14 mouse cellular contexts compared by ENCODE assay signal in genomic region chr19:27317337-27317736, GRCm38 (mm10). TPM values are rescaled to one million over a fixed set of nuclear protein-coding genes. Genes with fewer than 3 reads are reported as not detected.
DNase-seq lines count a peak whose midpoint lies in the region; ATAC-seq lines count a peak whose summit lies in the region.
"Had no signal": no experiment of that assay in that cellular context is flagged by ENCODE, and none has a peak within 500 bp of the region (broad histone marks: within the 10 kb centered on the region; RNA-seq: fewer than 3 reads in every experiment).

No protein-coding gene starts in this region.

- H3K27ac ChIP-seq in forebrain, embryonic 14.5 days (ENCODE audit: low read depth, low read length), result no peak overlapping the region
- H3K27ac ChIP-seq in forebrain, embryonic 12.5 days, result no peak overlapping the region
- no peak overlapping the region for H3K27ac ChIP-seq in embryonic facial prominence, embryonic 14.5 days (replicated peaks; ENCODE audit: low read depth, low read length)
- H3K27ac ChIP-seq: liver, embryonic 13.5 days had no signal

- ATAC-seq in forebrain, embryonic 14.5 days, result peak; percentile 48; the same call in 1 of the 2 replicates
- ATAC-seq in forebrain, embryonic 12.5 days (ENCODE audit: low FRiP score), result no peak
- ATAC-seq in embryonic facial prominence, embryonic 14.5 days (ENCODE audit: low read depth), result peak; percentile 76
- ATAC-seq in cerebellum, adult (ENCODE audit: insufficient number of reproducible peaks, low FRiP score, low TSS enrichment), result no peak

- no peak overlapping the region for H3K4me2 ChIP-seq in forebrain, embryonic 14.5 days (ENCODE audit: low read length)
- H3K4me2 ChIP-seq in forebrain, embryonic 12.5 days, result no peak overlapping the region
- H3K4me2 ChIP-seq in embryonic facial prominence, embryonic 14.5 days (ENCODE audit: low read depth, low read length), result no peak overlapping the region
- H3K4me2 ChIP-seq: liver, embryonic 13.5 days had no signal

- DNase-seq in forebrain, embryonic 14.5 days (ENCODE audit: low spot score), result peak; percentile 74
- DNase-seq in layer of hippocampus, adult 18-20 months (ENCODE audit: low spot score in 2 of 2), result peak; percentile 11 to 31
- no peak for DNase-seq in layer of hippocampus, postnatal 25 days (ENCODE audit: extremely low spot score in 1 of 2, low spot score in 1 of 2)
- DNase-seq in embryonic facial prominence, embryonic 14.5 days (ENCODE audit: low spot score), result peak; percentile 84
- DNase-seq in layer of hippocampus, adult 9-10 months (ENCODE audit: low spot score), result peak; percentile 9
- no peak for DNase-seq in adipocyte (ENCODE audit: low spot score)
- DNase-seq: cerebellum, adult 2 months; liver, embryonic 13.5 days had no signal

- H3K9me3 ChIP-seq in forebrain, embryonic 14.5 days (replicated peaks; ENCODE audit: control insufficient read depth, low read length), result no peaks in the 10 kb centered on the region
- no peaks in the 10 kb centered on the region for H3K9me3 ChIP-seq in forebrain, embryonic 12.5 days
- H3K9me3 ChIP-seq in embryonic facial prominence, embryonic 14.5 days (ENCODE audit: control insufficient read depth, low read length), result no peaks in the 10 kb centered on the region
- H3K9me3 ChIP-seq: liver, embryonic 13.5 days; megakaryocyte, embryonic 14.5 days had no signal

- H3K36me3 ChIP-seq in forebrain, embryonic 14.5 days (ENCODE audit: control insufficient read depth, insufficient read depth, low read length), result no peaks in the 10 kb centered on the region
- no peaks in the 10 kb centered on the region for H3K36me3 ChIP-seq in forebrain, embryonic 12.5 days (replicated peaks)
- no peaks in the 10 kb centered on the region for H3K36me3 ChIP-seq in embryonic facial prominence, embryonic 14.5 days (ENCODE audit: control insufficient read depth, insufficient read depth, low read length)
- H3K36me3 ChIP-seq: liver, embryonic 13.5 days had no signal

- 52% methylated on average over 5 of the region's 5 CpGs for WGBS in forebrain, embryonic 14.5 days
- WGBS in forebrain, embryonic 12.5 days, result 56% methylated on average over 5 of the region's 5 CpGs
- WGBS in embryonic facial prominence, embryonic 14.5 days, result 27% methylated on average over 5 of the region's 5 CpGs

- H3K9ac ChIP-seq in forebrain, embryonic 14.5 days (ENCODE audit: low read length), result no peak overlapping the region
- H3K9ac ChIP-seq in forebrain, embryonic 12.5 days, result no peak overlapping the region
- H3K9ac ChIP-seq in embryonic facial prominence, embryonic 14.5 days (ENCODE audit: low read depth, low read length), result no peak overlapping the region
- H3K9ac ChIP-seq: liver, embryonic 13.5 days had no signal

- H3K27me3 ChIP-seq in forebrain, embryonic 14.5 days (replicated peaks; ENCODE audit: control insufficient read depth, insufficient read depth, low read length), result no peaks in the 10 kb centered on the region
- H3K27me3 ChIP-seq in forebrain, embryonic 12.5 days, result no peaks in the 10 kb centered on the region
- no peaks in the 10 kb centered on the region for H3K27me3 ChIP-seq in embryonic facial prominence, embryonic 14.5 days (replicated peaks; ENCODE audit: control insufficient read depth, insufficient read depth, low read length)
- H3K27me3 ChIP-seq: liver, embryonic 13.5 days had no signal

- no peak overlapping the region for H3K4me3 ChIP-seq in forebrain, embryonic 14.5 days (ENCODE audit: low read depth, low read length)
- H3K4me3 ChIP-seq in forebrain, embryonic 12.5 days (replicated peaks), result no peak overlapping the region
- H3K4me3 ChIP-seq in embryonic facial prominence, embryonic 14.5 days (ENCODE audit: low read depth, low read length), result no peak overlapping the region
- H3K4me3 ChIP-seq: erythroblast, embryonic 14.5 days; liver, embryonic 13.5 days; megakaryocyte, embryonic 14.5 days had no signal

- H3K4me1 ChIP-seq in forebrain, embryonic 14.5 days (ENCODE audit: control insufficient read depth, insufficient read depth, low read length), result no peaks in the 10 kb centered on the region
- H3K4me1 ChIP-seq in forebrain, embryonic 12.5 days, result no peaks in the 10 kb centered on the region
- peaks cover 4% of the 10 kb centered on the region; the same call in 1 of the 2 replicates for H3K4me1 ChIP-seq in embryonic facial prominence, embryonic 14.5 days (ENCODE audit: control insufficient read depth, insufficient read depth, low read length)

RNA-seq across cellular contexts. Expression of gene Kcnv2, which starts 5.1 kb away (rescaled TPM):
- not detected in 2 replicates for polyA plus RNA-seq in forebrain, embryonic 14.5 days (2014; fragmentation: Nextera tagmentation; extraction: Ambion mirVana)
- 0.08 TPM in 1 of 2 replicates, not detected in the other for polyA plus RNA-seq in forebrain, embryonic 12.5 days (2016; fragmentation: Nextera tagmentation; extraction: Ambion mirVana)
- under 1 TPM; 0.10 to 0.22 TPM for total RNA-seq in layer of hippocampus, adult 18-20 months (2021)
- not detected for total RNA-seq in layer of hippocampus, postnatal 25 days (2021)
- 0.08 TPM in 1 of 2 replicates, not detected in the other for polyA plus RNA-seq in embryonic facial prominence, embryonic 14.5 days (2014; fragmentation: Nextera tagmentation; extraction: Ambion mirVana)
- total RNA-seq: hematopoietic stem cell, adult 5-6 weeks; MEL had no signal
- polyA plus RNA-seq: erythroblast, embryonic 14.5 days; liver, embryonic 13.5 days had no signal

Comparison
In these comparisons a context has a peak if more than half of its experiments do, and no peak if none do; other contexts are left out.
1. ATAC-seq: peak in forebrain, embryonic 14.5 days (single experiment) and embryonic facial prominence, embryonic 14.5 days (single experiment); none in forebrain, embryonic 12.5 days (single experiment) and cerebellum, adult (single experiment).
2. DNase-seq: peak in forebrain, embryonic 14.5 days (single experiment), layer of hippocampus, adult 18-20 months (2 of 2), embryonic facial prominence, embryonic 14.5 days (single experiment) and layer of hippocampus, adult 9-10 months (single experiment); none in layer of hippocampus, postnatal 25 days (0 of 2) and adipocyte (single experiment).